Mouse (Mus musculus): ENCODE data around the gene Syde2. TPM values are rescaled to one million over a fixed set of nuclear protein-coding genes. Genes with fewer than 3 reads are reported as not detected.

The Syde2 gene
- polyA plus RNA-seq, 1 experiment from 2014 or later = 0.65 TPM

Other genes starting within 250 kb of the Syde2 start
- gene Ddah1, start 229.2 kb upstream of the Syde2 start, polyA plus RNA-seq (2015; fragmentation: Nextera tagmentation; extraction: Ambion mirVana) = 162 and 170 TPM in 2 replicates
- gene Bcl10, start 65.1 kb upstream of the Syde2 start, polyA plus RNA-seq (2015; fragmentation: Nextera tagmentation; extraction: Ambion mirVana) = 41.3 and 42.4 TPM in 2 replicates
- 71.1 and 80.1 TPM in 2 replicates for gene 2410004B18Rik, start 49.9 kb upstream of the Syde2 start, polyA plus RNA-seq (2015; fragmentation: Nextera tagmentation; extraction: Ambion mirVana)
- gene Wdr63, start 120.3 kb downstream of the Syde2 start, polyA plus RNA-seq (2015; fragmentation: Nextera tagmentation; extraction: Ambion mirVana) = 0.59 and 1.4 TPM in 2 replicates
- gene Mcoln3, start 129.6 kb downstream of the Syde2 start, polyA plus RNA-seq (2015; fragmentation: Nextera tagmentation; extraction: Ambion mirVana) = 0.23 and 0.67 TPM in 2 replicates
- gene Mcoln2, start 162.0 kb downstream of the Syde2 start, polyA plus RNA-seq (2015; fragmentation: Nextera tagmentation; extraction: Ambion mirVana) = not detected in 2 replicates
- 0.18 and 0.28 TPM in 2 replicates for gene Lpar3, start 233.1 kb downstream of the Syde2 start, polyA plus RNA-seq (2015; fragmentation: Nextera tagmentation; extraction: Ambion mirVana)

All from forebrain, embryonic 15.5 days (tissue).